Mouse (Mus musculus) frontal cortex, postnatal 25 days (tissue): Measurements from ENCODE around the gene Ldah.
A peak's percentile ranks its signal among the peaks of the same experiment; 100 is the strongest.

Experiments
- DNase-seq, 2 experiments: peaks; one replicate each; pipeline ENCODE4 v3.0.0; 2022; ENCODE audit warnings: low spot score in 2 of 2

Ldah gene

GRCm38 (mm10) chr12:8281225-8282017, 73.5 kb downstream of the Ldah start:
- no peak for DNase-seq

GRCm38 (mm10) chr12:8287970-8288369, 80.1 kb downstream of the Ldah start:
- no peak for DNase-seq

- DNase-seq = no peak
Observed at GRCm38 (mm10) chr12:8289099-8289498, 81.2 kb downstream of the Ldah start.

- DNase-seq = no peak
Observed at GRCm38 (mm10) chr12:8289499-8289898, 81.6 kb downstream of the Ldah start.

GRCm38 (mm10) chr12:8291157-8291853, 83.4 kb downstream of the Ldah start:
- DNase-seq = no peak

- no peak for DNase-seq
Observed at GRCm38 (mm10) chr12:8295307-8295913, 87.5 kb downstream of the Ldah start.

GRCm38 (mm10) chr12:8296154-8296553, 88.2 kb downstream of the Ldah start:
- no peak for DNase-seq

- no peak for DNase-seq
Observed at GRCm38 (mm10) chr12:8297586-8298214, 89.8 kb downstream of the Ldah start.

GRCm38 (mm10) chr12:8298361-8299142, 90.6 kb downstream of the Ldah start:
- DNase-seq = no peak

- no peak for DNase-seq
Observed at GRCm38 (mm10) chr12:8299143-8300110, 91.5 kb downstream of the Ldah start.

GRCm38 (mm10) chr12:8300111-8300480, 92.2 kb downstream of the Ldah start:
- DNase-seq = no peak

- no peak for DNase-seq
Observed at GRCm38 (mm10) chr12:8300521-8300920, 92.6 kb downstream of the Ldah start.

GRCm38 (mm10) chr12:8301011-8301814, 93.3 kb downstream of the Ldah start:
- no peak for DNase-seq

GRCm38 (mm10) chr12:8301841-8302431, 94.0 kb downstream of the Ldah start, which contains the start of gene Gdf7:
Gene Gdf7, minus strand, starts transcription at chr12:8301954.
- no peak for DNase-seq

GRCm38 (mm10) chr12:8305258-8305657, 97.4 kb downstream of the Ldah start:
- DNase-seq = no peak

GRCm38 (mm10) chr12:8306432-8306831, 98.5 kb downstream of the Ldah start:
- peak; percentile 51 to 59 for DNase-seq

GRCm38 (mm10) chr12:8306910-8307309, 99.0 kb downstream of the Ldah start:
- no peak for DNase-seq

GRCm38 (mm10) chr12:8310992-8311391, 103.1 kb downstream of the Ldah start:
- DNase-seq = no peak

GRCm38 (mm10) chr12:8312266-8312665, 104.4 kb downstream of the Ldah start:
- no peak for DNase-seq
